Mouse (Mus musculus) retina, adult 2 months (tissue): ENCODE measurements around the gene Fam71e1.

Experiments used
- DNase-seq: peaks from one replicate; pipeline ENCODE4 v3.0.0-alpha.2; 2012; ENCODE audit warnings: low read depth, low spot score

The Fam71e1 gene

GRCm38 (mm10) chr7:44495992-44496770 is at the start of gene Fam71e1, which contains the start of gene Emc10:
Fam71e1 (plus strand) TSS chr7:44496581.
Emc10 (minus strand) TSS chr7:44496529.
- peak; percentile 100 for DNase-seq

DNA sequence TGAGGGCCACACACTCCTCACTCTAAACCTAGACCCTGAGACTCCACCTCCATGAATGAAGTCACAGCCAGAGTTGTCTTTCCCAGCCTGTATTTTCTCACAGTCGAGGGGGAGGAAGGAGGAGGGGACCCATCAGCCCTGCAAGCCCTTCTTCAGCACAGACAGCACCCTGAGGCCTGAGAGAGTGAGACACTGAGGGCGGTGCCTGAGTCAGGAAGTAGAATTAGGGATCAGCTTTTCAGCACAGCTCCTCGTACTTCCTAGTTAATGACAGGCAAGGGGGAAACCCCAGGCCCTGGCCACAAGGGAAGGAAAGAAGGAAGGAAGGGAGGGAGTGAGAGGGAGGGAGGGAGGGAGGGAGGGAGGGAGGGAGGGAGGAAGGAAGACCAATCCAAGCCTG is 43.1 kb upstream of the Fam71e1 start:
- DNase-seq: no peak

DNA sequence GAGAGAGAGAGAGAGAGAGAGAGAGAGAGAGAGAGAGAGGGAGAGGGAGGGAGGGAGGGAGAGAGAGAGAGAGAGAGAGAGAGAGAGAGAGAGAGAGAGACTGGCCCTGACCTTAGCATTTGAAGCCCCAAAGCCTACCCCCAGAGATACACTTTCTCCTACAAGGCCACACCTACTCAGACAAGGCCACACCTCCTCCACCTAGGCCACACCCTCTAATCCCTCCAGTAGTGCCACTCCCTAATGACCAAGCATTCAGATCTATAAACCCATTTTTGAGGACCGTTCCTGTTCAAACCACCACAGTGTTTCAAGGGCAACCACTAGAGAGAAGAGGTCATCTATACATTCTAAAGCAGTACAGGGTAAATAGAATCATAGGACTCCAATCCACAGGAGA is 40.1 kb upstream of the Fam71e1 start:
- no peak for DNase-seq

- DNase-seq: no peak
These were observed 36.3 kb upstream of the Fam71e1 start for GRCm38 (mm10) chr7:44460067-44460466.

- no peak for DNase-seq
These were observed 35.4 kb upstream of the Fam71e1 start for GRCm38 (mm10) chr7:44460767-44461502.

DNA sequence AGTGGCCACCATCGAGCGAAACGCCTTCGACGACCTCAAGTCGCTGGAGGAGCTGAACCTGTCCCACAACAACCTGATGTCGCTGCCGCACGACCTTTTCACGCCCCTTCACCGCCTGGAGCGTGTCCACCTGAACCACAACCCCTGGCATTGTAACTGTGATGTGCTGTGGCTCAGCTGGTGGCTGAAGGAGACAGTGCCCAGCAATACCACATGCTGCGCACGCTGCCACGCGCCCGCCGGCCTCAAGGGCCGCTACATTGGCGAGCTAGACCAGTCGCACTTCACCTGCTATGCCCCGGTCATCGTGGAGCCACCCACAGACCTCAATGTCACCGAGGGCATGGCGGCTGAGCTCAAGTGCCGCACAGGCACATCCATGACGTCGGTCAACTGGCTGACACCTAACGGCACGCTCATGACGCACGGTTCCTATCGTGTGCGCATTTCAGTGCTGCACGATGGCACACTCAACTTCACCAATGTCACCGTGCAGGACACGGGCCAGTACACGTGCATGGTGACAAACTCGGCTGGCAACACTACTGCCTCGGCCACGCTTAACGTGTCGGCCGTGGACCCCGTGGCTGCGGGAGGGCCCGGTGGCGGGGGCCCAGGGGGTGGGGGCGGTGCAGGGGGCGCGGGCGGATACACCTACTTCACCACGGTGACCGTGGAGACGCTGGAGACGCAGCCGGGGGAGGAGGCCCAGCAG is 34.7 kb upstream of the Fam71e1 start:
- DNase-seq: no peak

DNA sequence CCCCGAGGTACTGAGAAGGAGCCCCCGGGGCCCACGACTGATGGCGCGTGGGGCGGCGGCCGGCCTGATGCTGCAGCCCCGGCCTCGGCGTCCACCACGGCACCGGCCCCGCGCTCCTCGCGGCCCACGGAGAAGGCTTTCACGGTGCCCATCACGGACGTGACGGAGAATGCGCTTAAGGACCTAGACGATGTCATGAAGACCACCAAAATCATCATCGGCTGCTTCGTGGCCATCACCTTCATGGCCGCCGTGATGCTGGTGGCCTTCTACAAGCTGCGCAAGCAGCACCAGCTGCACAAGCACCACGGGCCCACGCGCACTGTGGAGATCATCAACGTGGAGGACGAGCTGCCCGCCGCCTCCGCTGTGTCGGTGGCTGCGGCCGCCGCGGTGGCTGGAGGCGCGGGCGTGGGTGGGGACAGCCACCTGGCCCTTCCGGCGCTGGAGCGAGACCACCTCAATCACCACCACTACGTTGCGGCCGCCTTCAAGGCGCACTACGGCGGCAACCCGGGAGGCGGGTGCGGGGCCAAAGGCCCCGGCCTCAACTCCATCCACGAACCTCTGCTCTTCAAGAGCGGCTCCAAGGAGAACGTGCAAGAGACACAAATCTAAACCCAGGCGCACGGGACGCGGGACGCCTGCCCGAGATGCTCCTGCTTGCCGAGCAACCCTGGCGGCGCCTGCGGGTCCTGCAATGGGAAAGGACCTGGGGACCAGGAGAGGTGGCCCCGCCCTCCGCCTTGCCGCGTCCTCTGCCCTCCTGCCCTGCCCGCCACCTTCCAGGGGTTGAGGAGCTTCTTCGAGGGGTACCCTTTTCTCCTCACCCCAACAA is 33.9 kb upstream of the Fam71e1 start:
- no peak for DNase-seq

GRCm38 (mm10) chr7:44463056-44463425 is 33.3 kb upstream of the Fam71e1 start:
- no peak for DNase-seq

- no peak for DNase-seq
These were observed 32.7 kb upstream of the Fam71e1 start for GRCm38 (mm10) chr7:44463556-44464225.

GRCm38 (mm10) chr7:44464511-44464910 is 31.9 kb upstream of the Fam71e1 start:
- DNase-seq: no peak

DNA sequence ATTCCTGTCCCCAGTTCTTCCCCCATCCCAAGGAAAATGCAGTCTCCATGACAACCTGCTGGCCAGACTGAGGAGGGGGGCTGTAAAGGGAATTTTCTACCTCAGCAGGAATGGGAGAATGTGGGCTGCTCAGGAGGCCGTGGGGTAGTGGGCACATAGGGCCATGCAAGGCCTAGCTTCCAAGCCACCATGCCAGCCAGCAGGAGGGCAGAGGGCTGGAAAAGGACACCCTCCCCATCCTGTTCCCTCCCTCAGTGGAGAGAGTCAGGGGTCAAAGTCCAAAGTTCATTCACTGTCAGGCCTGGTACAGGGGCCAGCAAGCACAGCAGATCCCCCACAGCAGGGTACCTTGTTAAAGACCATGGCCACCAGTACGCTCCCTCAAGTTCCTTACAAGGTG is 31.3 kb upstream of the Fam71e1 start, which contains the start of gene Aspdh:
TSS of gene Aspdh (plus strand) at position 281 of the 400 bp plus-strand sequence.
- DNase-seq: no peak

GRCm38 (mm10) chr7:44466006-44466887 is 30.1 kb upstream of the Fam71e1 start:
- no peak for DNase-seq

DNA sequence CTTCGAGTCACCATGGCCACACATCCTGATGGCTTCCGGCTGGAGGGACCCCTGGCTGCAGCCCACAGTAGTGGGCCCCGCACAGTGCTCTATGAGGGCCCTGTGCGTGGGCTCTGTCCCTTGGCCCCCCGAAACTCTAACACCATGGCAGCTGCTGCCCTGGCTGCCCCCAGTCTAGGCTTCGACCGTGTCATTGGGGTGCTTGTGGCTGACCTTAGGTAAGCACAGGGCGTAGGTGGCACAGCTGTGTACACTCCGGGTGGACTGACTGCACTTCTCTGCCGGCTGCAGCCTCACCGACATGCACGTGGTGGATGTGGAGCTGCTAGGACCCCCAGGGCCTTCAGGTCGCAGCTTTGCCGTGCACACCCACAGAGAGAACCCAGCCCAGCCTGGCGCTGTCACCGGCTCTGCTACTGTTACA is 29.5 kb upstream of the Fam71e1 start:
- DNase-seq: no peak

- DNase-seq: peak; percentile 95
These were observed 28.5 kb upstream of the Fam71e1 start, which contains the start of gene Josd2 for GRCm38 (mm10) chr7:44467811-44468411. Josd2 (plus strand) TSS chr7:44467980.

- no peak for DNase-seq
These were observed 27.6 kb upstream of the Fam71e1 start for GRCm38 (mm10) chr7:44468644-44469285.

DNA sequence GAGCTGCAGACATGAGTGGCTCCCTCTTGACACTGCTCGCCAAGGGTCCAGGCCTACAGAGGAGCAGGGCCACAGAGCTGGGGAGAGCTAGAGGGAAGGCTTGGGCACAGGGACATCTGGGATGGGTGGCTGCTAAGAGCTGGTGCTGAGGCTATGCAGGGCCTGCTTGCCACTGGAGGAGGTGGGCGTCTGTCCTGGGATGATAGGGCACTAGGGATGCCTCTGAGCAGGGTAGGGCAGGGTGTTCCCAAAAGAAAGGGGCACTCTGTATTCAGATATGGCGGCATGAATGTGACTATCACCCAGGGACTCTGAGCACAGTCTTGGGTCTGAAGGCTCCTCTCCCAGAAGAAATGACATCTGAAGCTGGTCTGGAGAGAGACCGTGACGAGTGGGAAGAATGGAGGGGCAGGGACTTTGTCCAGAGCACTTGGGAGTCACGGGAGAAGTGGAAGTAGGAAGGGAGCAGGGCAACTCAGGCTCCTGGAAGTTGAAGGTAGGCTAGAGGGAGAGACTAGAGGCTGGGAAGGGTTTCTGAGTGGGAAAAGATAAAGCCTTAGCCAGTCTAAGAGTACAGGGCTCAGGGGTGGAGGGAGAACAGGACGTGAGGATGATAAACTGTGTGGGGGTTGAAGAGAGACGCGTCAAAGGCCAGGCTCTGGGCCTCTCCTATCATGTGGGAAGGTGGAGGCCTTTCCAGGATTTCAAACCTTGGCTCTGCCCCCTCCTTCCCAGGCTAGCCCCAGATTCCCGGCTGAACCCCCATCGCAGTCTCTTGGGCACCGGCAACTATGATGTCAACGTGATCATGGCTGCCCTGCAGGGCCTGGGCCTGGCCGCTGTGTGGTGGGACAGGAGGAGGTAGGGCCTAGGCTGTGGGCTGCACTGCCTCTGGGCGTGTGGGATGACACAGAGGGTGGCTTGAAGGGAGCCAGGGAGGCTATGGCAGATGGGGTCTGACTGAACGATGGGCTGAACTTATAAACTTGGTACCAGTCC is 26.4 kb upstream of the Fam71e1 start:
- DNase-seq: no peak
